Mouse (Mus musculus): ENCODE results near the gene Chst14. TPM values are rescaled to one million over a fixed set of nuclear protein-coding genes. Genes with fewer than 3 reads are reported as not detected.
A peak's percentile ranks its signal among the peaks of the same experiment; 100 is the strongest.

Gene Chst14
- polyA plus RNA-seq, 1 experiment from 2014 or later, result 31.8 TPM

- Histone ChIP-seq H3K27ac (ENCODE audit: low read depth, low read length) (no peak overlapping the region), H3K36me3 (ENCODE audit: control insufficient read depth, insufficient read depth, low read length) (no peaks in the 10 kb centered on the region), H3K4me2 (replicated peaks; ENCODE audit: low read depth, low read length) (peak overlapping the region; percentile 88), H3K27me3 (ENCODE audit: control insufficient read depth, insufficient read depth, low read length) (peaks cover 73% of the 10 kb centered on the region), H3K9ac (ENCODE audit: low read depth, low read length) (no peak overlapping the region), H3K9me3 (ENCODE audit: control insufficient read depth, low read length) (no peaks in the 10 kb centered on the region), H3K4me1 (ENCODE audit: control insufficient read depth, insufficient read depth, low read length) (peaks cover 21% of the 10 kb centered on the region), H3K4me3 (ENCODE audit: low read length) (peak overlapping the region; percentile 48)
- no peak for ATAC-seq (ENCODE audit: low FRiP score, low TSS enrichment)
- under 1% methylated on average over 13 of the region's 13 CpGs for WGBS
Observed at GRCm38 (mm10) chr2:118896914-118897291, 29.4 kb upstream of the Chst14 start.

- H3K27me3 ChIP-seq (ENCODE audit: control insufficient read depth, insufficient read depth, low read length), result peaks cover 69% of the 10 kb centered on the region
- H3K36me3 ChIP-seq (ENCODE audit: control insufficient read depth, insufficient read depth, low read length), result no peaks in the 10 kb centered on the region
- H3K4me2 ChIP-seq (replicated peaks; ENCODE audit: low read depth, low read length), result peak overlapping the region; percentile 88; the same call in 1 of the 2 replicates
- peak overlapping the region; percentile 48; the same call in 1 of the 2 replicates for H3K4me3 ChIP-seq (ENCODE audit: low read length)
- peaks cover 21% of the 10 kb centered on the region for H3K4me1 ChIP-seq (ENCODE audit: control insufficient read depth, insufficient read depth, low read length)
- H3K9ac ChIP-seq (ENCODE audit: low read depth, low read length), result no peak overlapping the region
- no peak overlapping the region for H3K27ac ChIP-seq (ENCODE audit: low read depth, low read length)
- no peak for ATAC-seq (ENCODE audit: low FRiP score, low TSS enrichment)
- no peaks in the 10 kb centered on the region for H3K9me3 ChIP-seq (ENCODE audit: control insufficient read depth, low read length)
- WGBS, result 1% methylated on average over 7 of the region's 7 CpGs
Observed at GRCm38 (mm10) chr2:118897392-118897791, 28.9 kb upstream of the Chst14 start.

GRCm38 (mm10) chr2:118897808-118898207 is 28.5 kb upstream of the Chst14 start:
- no peaks in the 10 kb centered on the region for H3K9me3 ChIP-seq (ENCODE audit: control insufficient read depth, low read length)
- H3K36me3 ChIP-seq (ENCODE audit: control insufficient read depth, insufficient read depth, low read length), result no peaks in the 10 kb centered on the region
- no peak overlapping the region for H3K9ac ChIP-seq (ENCODE audit: low read depth, low read length)
- no peak for ATAC-seq (ENCODE audit: low FRiP score, low TSS enrichment)
- H3K27ac ChIP-seq (ENCODE audit: low read depth, low read length), result no peak overlapping the region
- no peak overlapping the region for H3K4me3 ChIP-seq (ENCODE audit: low read length)
- no peak overlapping the region for H3K4me2 ChIP-seq (replicated peaks; ENCODE audit: low read depth, low read length)
- H3K27me3 ChIP-seq (ENCODE audit: control insufficient read depth, insufficient read depth, low read length), result peaks cover 69% of the 10 kb centered on the region
- H3K4me1 ChIP-seq (ENCODE audit: control insufficient read depth, insufficient read depth, low read length), result peaks cover 21% of the 10 kb centered on the region
- WGBS, result 2% methylated on average over 11 of the region's 11 CpGs

- Histone ChIP-seq H3K4me1 (ENCODE audit: control insufficient read depth, insufficient read depth, low read length) (peaks cover 26% of the 10 kb centered on the region), H3K27ac (ENCODE audit: low read depth, low read length) (no peak overlapping the region), H3K36me3 (ENCODE audit: control insufficient read depth, insufficient read depth, low read length) (no peaks in the 10 kb centered on the region), H3K9ac (ENCODE audit: low read depth, low read length) (no peak overlapping the region), H3K4me3 (ENCODE audit: low read length) (no peak overlapping the region), H3K9me3 (ENCODE audit: control insufficient read depth, low read length) (no peaks in the 10 kb centered on the region), H3K4me2 (replicated peaks; ENCODE audit: low read depth, low read length) (no peak overlapping the region), H3K27me3 (ENCODE audit: control insufficient read depth, insufficient read depth, low read length) (peaks cover 65% of the 10 kb centered on the region)
- no peak for ATAC-seq (ENCODE audit: low FRiP score, low TSS enrichment)
- 2% methylated on average over 4 of the region's 4 CpGs for WGBS
Observed at GRCm38 (mm10) chr2:118898771-118899170, 27.5 kb upstream of the Chst14 start.

GRCm38 (mm10) chr2:118899306-118899705 is 27.0 kb upstream of the Chst14 start:
- Histone ChIP-seq H3K4me1 (ENCODE audit: control insufficient read depth, insufficient read depth, low read length) (peaks cover 26% of the 10 kb centered on the region), H3K9ac (ENCODE audit: low read depth, low read length) (no peak overlapping the region), H3K4me2 (replicated peaks; ENCODE audit: low read depth, low read length) (no peak overlapping the region), H3K36me3 (ENCODE audit: control insufficient read depth, insufficient read depth, low read length) (no peaks in the 10 kb centered on the region), H3K27me3 (ENCODE audit: control insufficient read depth, insufficient read depth, low read length) (peaks cover 60% of the 10 kb centered on the region), H3K9me3 (ENCODE audit: control insufficient read depth, low read length) (no peaks in the 10 kb centered on the region), H3K27ac (ENCODE audit: low read depth, low read length) (no peak overlapping the region), H3K4me3 (ENCODE audit: low read length) (no peak overlapping the region)
- 7% methylated on average over 7 of the region's 7 CpGs for WGBS
- no peak for ATAC-seq (ENCODE audit: low FRiP score, low TSS enrichment)

GRCm38 (mm10) chr2:118899981-118900825 is 26.1 kb upstream of the Chst14 start, which contains the start of gene Bahd1:
Gene Bahd1, plus strand, starts transcription at chr2:118900377.
- 1% methylated on average over 32 of the region's 32 CpGs for WGBS
- ATAC-seq (ENCODE audit: low FRiP score, low TSS enrichment), result no peak
- H3K36me3 ChIP-seq (ENCODE audit: control insufficient read depth, insufficient read depth, low read length), result no peaks in the 10 kb centered on the region
- peak within 1 kb of the TSS; percentile 78; the same call in 1 of the 2 replicates for H3K9ac ChIP-seq (ENCODE audit: low read depth, low read length)
- no peak within 1 kb of the TSS for H3K27ac ChIP-seq (ENCODE audit: low read depth, low read length)
- peaks cover 52% of the 10 kb centered on the region for H3K27me3 ChIP-seq (ENCODE audit: control insufficient read depth, insufficient read depth, low read length)
- peak within 1 kb of the TSS; percentile 64 for H3K4me3 ChIP-seq (ENCODE audit: low read length)
- no peaks in the 10 kb centered on the region for H3K9me3 ChIP-seq (ENCODE audit: control insufficient read depth, low read length)
- H3K4me2 ChIP-seq (replicated peaks; ENCODE audit: low read depth, low read length), result peak within 1 kb of the TSS; percentile 99
- H3K4me1 ChIP-seq (ENCODE audit: control insufficient read depth, insufficient read depth, low read length), result peaks cover 26% of the 10 kb centered on the region

GRCm38 (mm10) chr2:118900826-118901140 is 25.5 kb upstream of the Chst14 start:
- Histone ChIP-seq H3K36me3 (ENCODE audit: control insufficient read depth, insufficient read depth, low read length) (no peaks in the 10 kb centered on the region), H3K27ac (ENCODE audit: low read depth, low read length) (no peak overlapping the region), H3K4me2 (replicated peaks; ENCODE audit: low read depth, low read length) (peak overlapping the region; percentile 99), H3K9ac (ENCODE audit: low read depth, low read length) (peak overlapping the region; percentile 47; the same call in 1 of the 2 replicates), H3K4me1 (ENCODE audit: control insufficient read depth, insufficient read depth, low read length) (peaks cover 26% of the 10 kb centered on the region), H3K9me3 (ENCODE audit: control insufficient read depth, low read length) (no peaks in the 10 kb centered on the region), H3K27me3 (ENCODE audit: control insufficient read depth, insufficient read depth, low read length) (peaks cover 47% of the 10 kb centered on the region), H3K4me3 (ENCODE audit: low read length) (peak overlapping the region; percentile 64)
- no peak for ATAC-seq (ENCODE audit: low FRiP score, low TSS enrichment)
- 0% methylated on average over 11 of the region's 11 CpGs for WGBS

- ATAC-seq (ENCODE audit: low FRiP score, low TSS enrichment), result peak; percentile 90
- WGBS, result 3% methylated on average over 68 of the region's 120 CpGs
Observed at GRCm38 (mm10) chr2:118901175-118902031, 24.9 kb upstream of the Chst14 start.

More at GRCm38 (mm10) chr2:118901175-118902031, 24.9 kb upstream of the Chst14 start:
- Histone ChIP-seq H3K4me3 (ENCODE audit: low read length) (peak overlapping the region; percentile 64), H3K4me1 (ENCODE audit: control insufficient read depth, insufficient read depth, low read length) (peaks cover 26% of the 10 kb centered on the region), H3K36me3 (ENCODE audit: control insufficient read depth, insufficient read depth, low read length) (no peaks in the 10 kb centered on the region), H3K27me3 (ENCODE audit: control insufficient read depth, insufficient read depth, low read length) (peaks cover 42% of the 10 kb centered on the region), H3K4me2 (replicated peaks; ENCODE audit: low read depth, low read length) (peak overlapping the region; percentile 99), H3K9ac (ENCODE audit: low read depth, low read length) (peak overlapping the region; percentile 78), H3K9me3 (ENCODE audit: control insufficient read depth, low read length) (no peaks in the 10 kb centered on the region), H3K27ac (ENCODE audit: low read depth, low read length) (peak overlapping the region; percentile 6; the same call in 1 of the 2 replicates)
